Mouse (Mus musculus) olfactory bulb, adult 2 months (tissue): Measurements from ENCODE around the gene Abcf1. TPM values are rescaled to one million over a fixed set of nuclear protein-coding genes. Genes with fewer than 3 reads are reported as not detected.
"Not testable (repeated sequence)": the region's sequence is repeated elsewhere in the genome, so short reads cannot be mapped to it uniquely, and the experiment has no call there.

ENCODE experiments used
- H3K27ac ChIP-seq: fragments of 200-500 bp; 2 replicates; pipeline ENCODE4 v1.5.1; 2012; ENCODE audit warnings: low read depth, low read length; ENCODE audit not compliant: insufficient read depth
- H3K4me1 ChIP-seq: fragments of 200-500 bp; 2 replicates; pipeline ENCODE4 v1.6.1; 2012; ENCODE audit warnings: low read length; ENCODE audit not compliant: control insufficient read depth, insufficient read depth
- H3K4me3 ChIP-seq: fragments of 200-500 bp; 2 replicates; pipeline ENCODE4 v1.5.1; 2012; ENCODE audit warnings: mild to moderate bottlenecking, low read depth, low read length, moderate library complexity; ENCODE audit not compliant: insufficient read depth
- CTCF ChIP-seq: fragments of 200-500 bp; IDR thresholded peaks from 2 replicates; pipeline ENCODE4 v1.5.1; 2012; ENCODE audit warnings: low read depth, mild to moderate bottlenecking, low read length, moderate library complexity; ENCODE audit not compliant: insufficient read depth
- POLR2A ChIP-seq: fragments of 200-500 bp; IDR thresholded peaks from 2 replicates; pipeline ENCODE4 v1.6.1; 2012; ENCODE audit warnings: mild to moderate bottlenecking, low read depth, low read length, moderate library complexity; ENCODE audit not compliant: insufficient read depth
- WGBS: fragments of 180-500 bp; shearing (Covaris S2); methylation state at CpG from one replicate; pipeline ENCODE4 v1.1.7; 2018; 5-methylcytosine and 5-hydroxymethylcytosine counted together
- polyA plus RNA-seq: library from polyadenylated mRNA; stranded (reverse); fragments of >200 nt; gene quantifications from 2 replicates; pipeline ENCODE4 v1.2.4, GENCODE M21; 2012; ENCODE audit warnings: low replicate concordance; ENCODE audit not compliant: missing spikeins, insufficient read depth, insufficient read length

The Abcf1 gene
- not detected in 2 replicates for polyA plus RNA-seq

DNA sequence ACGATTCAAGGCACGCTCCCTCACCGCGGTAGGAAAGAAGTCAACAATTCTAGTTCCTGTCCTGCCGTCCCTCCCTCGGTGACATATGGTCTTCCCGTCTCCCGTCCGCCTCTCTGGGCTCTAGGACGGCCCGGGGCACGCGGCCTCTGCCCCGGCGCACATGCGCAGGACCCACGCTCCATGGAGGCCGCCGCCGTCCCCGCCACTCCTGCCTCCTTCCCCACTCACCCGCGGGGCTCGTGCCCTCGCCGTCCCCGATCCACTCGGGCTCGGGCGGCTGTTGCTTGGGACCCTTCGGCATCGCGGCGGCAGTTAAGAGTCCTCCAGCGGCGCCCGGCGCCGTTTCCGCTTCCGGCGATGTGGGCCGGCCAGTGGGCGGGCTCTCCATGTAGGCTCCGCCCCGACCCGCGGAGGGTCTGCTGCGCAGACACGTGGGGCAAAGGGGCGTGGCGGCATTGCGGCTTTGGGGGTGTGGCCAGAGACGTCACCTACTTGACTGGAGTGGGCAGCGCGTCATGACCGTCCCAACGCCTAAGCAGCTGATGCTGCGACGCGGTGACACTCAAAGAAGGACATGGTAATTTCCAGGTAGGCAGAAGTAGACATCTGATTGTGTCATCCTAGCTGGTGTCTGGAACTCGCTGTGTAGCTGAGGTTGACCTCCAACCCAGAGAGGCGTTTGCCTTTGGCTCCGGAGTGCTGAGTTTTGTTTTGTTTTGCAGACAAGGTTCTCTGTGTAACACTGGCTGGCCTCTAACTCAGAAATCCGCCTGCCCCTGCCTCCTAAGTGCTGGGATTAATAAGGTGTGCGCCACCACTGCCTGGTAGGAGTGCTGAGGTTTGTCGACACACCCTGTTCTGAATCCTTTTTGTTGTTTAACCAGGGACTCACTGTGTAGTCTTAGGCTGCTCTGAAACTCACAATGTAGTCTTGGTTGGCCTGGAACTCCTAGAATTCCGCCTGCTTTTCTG lies at the start of gene Abcf1:
Abcf1 (minus strand) TSS at position 344 of the 972 bp plus-strand sequence.
- peak; percentile 84 for TF ChIP-seq POLR2A
- no peak for TF ChIP-seq CTCF
- whole genome bisulfite sequencing: under 1% methylated on average over 68 of the region's 68 CpGs
- H3K27ac ChIP-seq: peak within 1 kb of the TSS; percentile 78
- H3K4me3 ChIP-seq: peak within 1 kb of the TSS; percentile 88
- H3K4me1 ChIP-seq: peaks cover 7% of the 10 kb centered on the region

- no peak overlapping the region for H3K4me3 ChIP-seq
- no peak overlapping the region for H3K27ac ChIP-seq
- 66% methylated on average over 2 of the region's 2 CpGs for WGBS
- no peak for TF ChIP-seq CTCF
- H3K4me1 ChIP-seq: peaks cover 10% of the 10 kb centered on the region
These were observed 49.4 kb upstream of the Abcf1 start for GRCm38 (mm10) chr17:36018979-36019378.

- TF ChIP-seq CTCF: no peak
- no peak for TF ChIP-seq POLR2A
- 94% methylated on average over 5 of the region's 5 CpGs for WGBS
- H3K4me3 ChIP-seq: no peak overlapping the region
- no peak overlapping the region for H3K27ac ChIP-seq
- H3K4me1 ChIP-seq: peaks cover 6% of the 10 kb centered on the region; the same call in 1 of the 2 replicates
These were observed 47.5 kb upstream of the Abcf1 start for GRCm38 (mm10) chr17:36017046-36017445.

DNA sequence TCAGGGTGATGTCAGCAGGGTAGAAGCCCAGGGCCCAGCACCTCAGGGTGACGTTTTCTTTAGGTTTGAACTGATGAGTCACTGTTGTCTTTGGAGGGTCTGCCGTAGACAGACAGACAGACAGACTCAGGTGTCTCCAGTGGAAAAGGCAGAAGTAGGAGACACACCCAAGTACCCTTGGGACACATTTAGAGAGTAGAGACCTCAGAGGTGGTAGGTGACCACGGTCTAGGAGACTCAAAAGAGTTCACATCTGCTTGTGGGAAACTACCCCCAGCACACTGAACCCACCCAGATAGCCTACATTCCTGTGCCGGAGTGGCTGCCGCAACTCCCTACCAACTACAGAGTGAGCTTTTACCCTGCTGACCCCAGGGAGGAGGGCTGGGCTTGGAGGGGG lies 45.4 kb upstream of the Abcf1 start:
- TF ChIP-seq POLR2A (no peak), CTCF (no peak)
- Histone ChIP-seq H3K27ac (no peak overlapping the region), H3K4me1 (no peaks in the 10 kb centered on the region), H3K4me3 (no peak overlapping the region)
- 95% methylated on average over 5 of the region's 5 CpGs for WGBS

DNA sequence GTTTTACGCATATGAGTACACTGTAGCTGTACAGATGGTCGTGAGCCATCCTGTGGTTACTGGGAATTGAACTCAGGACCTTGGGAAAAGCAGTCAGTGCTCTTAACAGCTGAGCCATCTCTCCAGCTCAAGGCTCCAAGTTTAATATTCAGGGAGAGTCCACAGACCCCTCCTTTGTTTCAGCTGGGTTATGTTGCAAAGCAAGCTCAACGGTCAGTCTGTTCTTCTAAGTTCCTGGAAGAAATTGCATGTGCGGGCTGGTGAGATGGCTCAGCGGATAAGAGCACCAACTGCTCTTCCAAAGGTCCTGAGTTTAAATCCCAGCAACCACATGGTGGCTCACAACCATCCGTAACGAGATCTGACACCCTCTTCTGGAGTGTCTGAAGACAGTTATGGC lies 34.8 kb upstream of the Abcf1 start:
- H3K4me3 ChIP-seq, H3K27ac ChIP-seq, H3K4me1 ChIP-seq: not testable (repeated sequence)
- 79% methylated on average over 7 of the region's 7 CpGs for WGBS

GRCm38 (mm10) chr17:36003331-36003730 lies 33.8 kb upstream of the Abcf1 start:
- WGBS: 78% methylated on average over 7 of the region's 7 CpGs
- Histone ChIP-seq H3K4me3 (no peak overlapping the region), H3K27ac (no peak overlapping the region), H3K4me1 (peaks cover 8% of the 10 kb centered on the region)
- TF ChIP-seq CTCF: no peak
- no peak for TF ChIP-seq POLR2A

DNA sequence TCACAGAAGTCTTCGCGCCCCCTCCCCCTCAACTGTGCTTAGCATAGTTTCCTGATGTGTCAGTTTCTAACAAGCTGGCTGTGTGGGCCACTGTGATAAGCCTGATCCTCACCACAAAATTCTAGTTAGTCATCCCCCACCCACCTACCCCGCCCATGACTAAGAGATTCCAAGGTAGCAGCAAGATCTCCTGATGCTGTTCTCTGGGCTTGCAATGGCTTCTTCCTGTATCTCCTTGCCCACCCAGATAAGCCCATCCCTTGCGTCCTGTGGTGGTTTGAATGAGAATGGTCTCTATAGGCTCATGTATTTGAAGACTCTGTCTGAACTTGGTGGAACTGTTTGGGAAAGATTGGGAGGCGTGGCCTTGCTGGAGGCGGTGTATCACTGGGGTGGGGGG lies 32.4 kb upstream of the Abcf1 start:
- Histone ChIP-seq H3K27ac (no peak overlapping the region), H3K4me1 (peaks cover 15% of the 10 kb centered on the region), H3K4me3 (no peak overlapping the region)
- no peak for TF ChIP-seq POLR2A
- no peak for TF ChIP-seq CTCF
- 79% methylated on average over 6 of the region's 6 CpGs for WGBS

- WGBS: 79% methylated on average over 12 of the region's 12 CpGs
- no peak overlapping the region for H3K4me3 ChIP-seq
- TF ChIP-seq CTCF (no peak), POLR2A (no peak)
- peaks cover 17% of the 10 kb centered on the region for H3K4me1 ChIP-seq
- H3K27ac ChIP-seq: no peak overlapping the region; the same call in 1 of the 2 replicates
These were observed 31.7 kb upstream of the Abcf1 start for GRCm38 (mm10) chr17:36001121-36001897.

- H3K4me1 ChIP-seq: peaks cover 17% of the 10 kb centered on the region
- WGBS: 70% methylated on average over 4 of the region's 4 CpGs
- H3K27ac ChIP-seq: peak overlapping the region; percentile 6; the same call in 1 of the 2 replicates
- TF ChIP-seq POLR2A (no peak), CTCF (no peak)
- no peak overlapping the region for H3K4me3 ChIP-seq
These were observed 30.8 kb upstream of the Abcf1 start for GRCm38 (mm10) chr17:36000349-36000748.
